ENCODE assay signal across 8 mouse cellular contexts in the genomic region with DNA sequence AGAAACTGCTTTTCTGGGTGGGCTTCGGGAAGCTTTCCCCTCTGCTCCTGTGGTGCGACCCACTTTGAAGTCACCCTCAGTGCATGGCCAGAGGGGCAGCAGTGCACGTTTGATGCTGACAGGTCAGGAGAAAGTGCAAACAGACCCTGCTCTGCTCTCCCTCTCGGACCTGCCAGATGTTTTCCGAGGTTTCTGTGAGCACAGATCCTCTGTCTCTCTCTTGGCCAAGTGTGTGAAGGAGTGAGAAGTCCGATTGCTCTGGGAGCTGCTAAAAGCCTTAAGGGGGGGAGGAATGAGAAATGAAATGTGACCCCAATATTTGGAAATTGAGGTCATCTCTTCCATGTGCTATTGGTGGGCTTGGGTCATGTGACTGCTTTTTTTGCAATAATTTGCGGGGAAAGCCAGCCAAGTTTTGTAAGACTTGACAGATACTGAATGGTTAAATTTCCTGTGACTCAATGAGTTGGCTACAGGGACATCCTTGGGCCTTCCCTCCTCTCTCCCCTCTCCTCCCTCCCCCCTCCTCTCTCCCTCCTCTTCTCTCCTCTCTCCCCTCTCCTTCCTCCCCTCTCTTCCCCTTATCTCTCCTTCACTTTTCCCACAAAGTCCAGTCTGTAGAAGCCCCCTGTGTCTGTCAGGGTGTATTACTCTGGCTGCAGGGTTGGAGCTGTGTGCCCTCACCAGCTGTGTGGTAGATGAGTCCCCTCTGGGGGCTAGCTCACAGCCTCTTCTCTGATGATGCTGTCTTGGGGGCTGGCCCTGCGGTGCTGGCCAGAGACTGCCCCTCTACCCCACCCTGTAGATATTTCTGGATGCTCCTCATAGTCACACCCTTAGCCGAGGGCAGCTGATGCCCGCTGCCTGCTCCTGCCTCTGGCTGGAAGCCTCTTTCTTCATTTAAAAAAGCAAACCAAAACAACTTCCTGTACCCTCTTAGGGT. TPM values are rescaled to one million over a fixed set of nuclear protein-coding genes. Genes with fewer than 3 reads are reported as not detected.
DNase-seq lines count a peak whose midpoint lies in the region; ATAC-seq and TF ChIP-seq lines count a peak whose summit lies in the region.

No protein-coding gene starts in this region.

- DNase-seq in midbrain, embryonic 11.5 days (ENCODE audit: low spot score, missing footprints) = peak; percentile 86
- peak; percentile 96 for DNase-seq in heart, adult 11 months
- peak; percentile 87 for DNase-seq in lung, postnatal 10 days
- no peak for DNase-seq in thymus, postnatal 25 days
- DNase-seq in left cerebral cortex, adult 9 months (ENCODE audit: low spot score in 2 of 2) = no peak
- no peak for DNase-seq in testis, postnatal 14 days (ENCODE audit: low spot score)

- no peaks in the 10 kb centered on the region for H3K9me3 ChIP-seq in midbrain, embryonic 11.5 days (ENCODE audit: control insufficient read depth, low read length)
- no peaks in the 10 kb centered on the region for H3K9me3 ChIP-seq in midbrain, embryonic 16.5 days (replicated peaks; ENCODE audit: control insufficient read depth, low read length, poor library complexity, severe bottlenecking)
- H3K9me3 ChIP-seq in intestine, postnatal 0 days (ENCODE audit: control insufficient read depth) = no peaks in the 10 kb centered on the region

- 33% methylated on average over 10 of the region's 10 CpGs for WGBS in midbrain, embryonic 11.5 days
- WGBS in midbrain, embryonic 16.5 days = 31% methylated on average over 10 of the region's 10 CpGs
- 26% methylated on average over 10 of the region's 10 CpGs for WGBS in intestine, postnatal 0 days

- peak overlapping the region; percentile 6; the same call in 1 of the 2 replicates for H3K9ac ChIP-seq in midbrain, embryonic 11.5 days (ENCODE audit: low read length)
- no peak overlapping the region for H3K9ac ChIP-seq in midbrain, embryonic 16.5 days (ENCODE audit: low read depth, low read length)
- H3K9ac ChIP-seq in intestine, postnatal 0 days (ENCODE audit: low read depth, low read length) = 0 out of 2 replicates have a peak overlapping the region, but pooled peaks have one; percentile 71

- no peak overlapping the region for H3K4me3 ChIP-seq in midbrain, embryonic 11.5 days (ENCODE audit: low read depth, low read length)
- H3K4me3 ChIP-seq in midbrain, embryonic 16.5 days (ENCODE audit: low read depth, low read length) = no peak overlapping the region
- peak overlapping the region; percentile 61 for H3K4me3 ChIP-seq in intestine, postnatal 0 days (ENCODE audit: low read depth, low read length)

- no peak overlapping the region for H3K27ac ChIP-seq in midbrain, embryonic 11.5 days (ENCODE audit: low read depth, low read length)
- H3K27ac ChIP-seq in midbrain, embryonic 16.5 days (ENCODE audit: low read length) = no peak overlapping the region
- H3K27ac ChIP-seq in intestine, postnatal 0 days (ENCODE audit: low read depth, low read length) = peak overlapping the region; percentile 21; the same call in 1 of the 2 replicates

- no peaks in the 10 kb centered on the region for H3K36me3 ChIP-seq in midbrain, embryonic 11.5 days (ENCODE audit: control insufficient read depth, insufficient read depth, low read length)
- H3K36me3 ChIP-seq in midbrain, embryonic 16.5 days (ENCODE audit: control insufficient read depth, insufficient read depth, low read length) = no peaks in the 10 kb centered on the region
- peaks cover 5% of the 10 kb centered on the region; the same call in 1 of the 2 replicates for H3K36me3 ChIP-seq in intestine, postnatal 0 days (ENCODE audit: control insufficient read depth, insufficient read depth)

- ATAC-seq in midbrain, embryonic 11.5 days (ENCODE audit: low FRiP score) = no peak
- no peak for ATAC-seq in midbrain, embryonic 16.5 days
- ATAC-seq in intestine, postnatal 0 days = no peak

- peaks cover 26% of the 10 kb centered on the region for H3K4me1 ChIP-seq in midbrain, embryonic 11.5 days (ENCODE audit: control insufficient read depth, insufficient read depth, low read length)
- peaks cover 9% of the 10 kb centered on the region; the same call in 1 of the 2 replicates for H3K4me1 ChIP-seq in midbrain, embryonic 16.5 days (ENCODE audit: control insufficient read depth, insufficient read depth, low read length)
- no peaks in the 10 kb centered on the region for H3K4me1 ChIP-seq in intestine, postnatal 0 days (replicated peaks; ENCODE audit: control insufficient read depth, insufficient read depth, low read length)

- H3K27me3 ChIP-seq in midbrain, embryonic 11.5 days (ENCODE audit: control insufficient read depth, insufficient read depth, low read length) = 0 out of 2 replicates have a peak, but pooled peaks cover 6% of the 10 kb centered on the region
- peaks cover 16% of the 10 kb centered on the region; the same call in 1 of the 2 replicates for H3K27me3 ChIP-seq in midbrain, embryonic 16.5 days (ENCODE audit: control insufficient read depth, insufficient read depth, low read depth, low read length)
- H3K27me3 ChIP-seq in intestine, postnatal 0 days (replicated peaks; ENCODE audit: control insufficient read depth, insufficient read depth, low read length) = peaks cover 24% of the 10 kb centered on the region

- TF ChIP-seq CTCF in intestine, postnatal 0 days (IDR thresholded peaks at IDR 0.05; ENCODE audit: low read depth) = no peak

- no peak overlapping the region for H3K4me2 ChIP-seq in midbrain, embryonic 11.5 days
- H3K4me2 ChIP-seq in midbrain, embryonic 16.5 days (ENCODE audit: low read length) = no peak overlapping the region
- H3K4me2 ChIP-seq in intestine, postnatal 0 days (replicated peaks; ENCODE audit: low read depth) = peak overlapping the region; percentile 90

RNA-seq across cellular contexts. Expression of a gene that starts 2.6 kb away (rescaled TPM):
- 19.7 and 21.6 TPM in 2 replicates for polyA plus RNA-seq in midbrain, embryonic 11.5 days (2014; fragmentation: Nextera tagmentation; extraction: Ambion mirVana)
- 5.9 and 6.4 TPM in 2 replicates for polyA plus RNA-seq in midbrain, embryonic 16.5 days (2015; fragmentation: Nextera tagmentation; extraction: Ambion mirVana)
- 39.5 and 40.7 TPM in 2 replicates for polyA plus RNA-seq in intestine, postnatal 0 days (2015; fragmentation: Nextera tagmentation; extraction: Ambion mirVana)

Comparison
In these comparisons a context has a peak if more than half of its experiments do, and no peak if none do; other contexts are left out.
1. DNase-seq: peak in midbrain, embryonic 11.5 days (single experiment), heart, adult 11 months (single experiment) and lung, postnatal 10 days (single experiment); none in thymus, postnatal 25 days (single experiment), left cerebral cortex, adult 9 months (0 of 2) and testis, postnatal 14 days (single experiment).